Mouse (Mus musculus) forebrain, embryonic 10.5 days (tissue): ENCODE measurements at regions not wholly inside any gene's neighbourhood (a gene's known extent, or its start where the extent isn't known, plus 50 kb on each side); places are given as distances from the start of the nearest gene placed in this dataset.

Experiments used
- DNase-seq: peaks from one replicate; pipeline ENCODE4 v3.0.0-alpha.2; 2017; ENCODE audit warnings: low spot score; ENCODE audit errors: extremely low spot score
- H3K27ac ChIP-seq: fragments of 300-500 bp; sonication (generic); 2 replicates; pipeline ENCODE4 v1.5.1; 2016; ENCODE audit warnings: mild to moderate bottlenecking
- H3K27me3 ChIP-seq: fragments of 300-500 bp; sonication (generic); 2 replicates; pipeline ENCODE4 v1.6.1; 2016; ENCODE audit warnings: mild to moderate bottlenecking; ENCODE audit not compliant: poor library complexity, severe bottlenecking
- H3K36me3 ChIP-seq: fragments of 300-500 bp; sonication (generic); replicated peaks from 2 replicates; pipeline ENCODE4 v1.6.1; 2016; ENCODE audit warnings: mild to moderate bottlenecking, moderate library complexity
- H3K4me1 ChIP-seq: fragments of 300-500 bp; sonication (generic); 2 replicates; pipeline ENCODE4 v1.6.1; 2016
- H3K4me3 ChIP-seq: fragments of 300-500 bp; sonication (generic); 2 replicates; pipeline ENCODE4 v1.5.1; 2016; ENCODE audit warnings: mild to moderate bottlenecking, moderate library complexity
- H3K9me3 ChIP-seq: fragments of 300-500 bp; sonication (generic); 2 replicates; pipeline ENCODE4 v1.6.1; 2016; ENCODE audit warnings: mild to moderate bottlenecking, moderate library complexity
- whole genome bisulfite sequencing: fragments of 180-500 bp; shearing (Covaris S2); methylation state at CpG from one replicate; pipeline ENCODE4 v1.1.7; 2016; 5-methylcytosine and 5-hydroxymethylcytosine counted together

DNA sequence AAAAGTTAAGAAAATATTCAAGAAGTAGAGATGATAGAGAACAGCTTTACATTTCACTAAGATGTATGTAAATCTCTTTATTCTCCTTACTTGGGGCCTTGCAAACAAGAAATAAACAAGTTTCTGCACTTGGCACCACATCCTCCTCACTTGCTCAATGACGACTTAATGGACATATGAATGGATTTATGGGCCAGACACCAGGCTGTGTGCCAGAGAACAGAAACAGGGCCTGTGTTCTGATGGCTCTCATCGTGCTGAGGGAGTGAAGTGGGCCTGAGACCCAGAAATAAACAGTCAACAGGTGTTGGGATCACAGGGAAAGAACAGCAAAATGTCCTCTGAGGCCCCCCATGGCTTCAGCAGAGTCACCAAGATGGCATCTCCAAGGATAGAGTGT lies 201.6 kb downstream of the Plpp3 start:
- Histone ChIP-seq H3K27me3 (no peaks in the 10 kb centered on the region), H3K9me3 (no peaks in the 10 kb centered on the region), H3K4me3 (no peak overlapping the region), H3K4me1 (peaks cover 19% of the 10 kb centered on the region), H3K36me3 (no peaks in the 10 kb centered on the region), H3K27ac (no peak overlapping the region)
- 87% methylated on average over 2 of the region's 2 CpGs for WGBS
- DNase-seq = no peak

- 85% methylated on average over 6 of the region's 6 CpGs for WGBS
- H3K4me1 ChIP-seq = 0 out of 2 replicates have a peak, but pooled peaks cover 3% of the 10 kb centered on the region
- no peak for DNase-seq
These were observed 207.3 kb downstream of the Plpp3 start for GRCm38 (mm10) chr4:105364496-105364895.

DNA sequence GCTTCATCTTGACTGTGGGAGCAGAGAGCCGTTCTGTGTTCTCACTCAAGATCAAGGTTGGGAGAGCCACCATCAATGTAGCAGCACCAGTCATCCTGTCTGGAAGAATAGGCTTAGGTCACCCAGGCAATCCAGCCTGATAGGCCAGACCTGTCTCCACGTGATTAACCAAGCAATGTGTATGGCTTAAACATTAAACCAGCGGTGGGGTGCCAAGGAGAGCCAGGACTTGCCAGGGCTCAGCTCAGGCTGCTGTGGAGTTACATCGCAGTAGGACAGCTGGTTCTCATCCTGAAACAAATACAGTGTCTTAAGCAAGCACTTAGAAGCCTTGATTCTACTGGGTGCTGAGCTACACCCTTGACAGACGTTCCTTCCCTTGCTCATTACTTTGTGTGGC lies 207.9 kb downstream of the Plpp3 start:
- 85% methylated on average over 5 of the region's 5 CpGs for WGBS
- 0 out of 2 replicates have a peak, but pooled peaks cover 3% of the 10 kb centered on the region for H3K4me1 ChIP-seq
- H3K27ac ChIP-seq = no peak overlapping the region
- no peak for DNase-seq
- H3K9me3 ChIP-seq = no peaks in the 10 kb centered on the region
- H3K36me3 ChIP-seq = no peaks in the 10 kb centered on the region
- H3K27me3 ChIP-seq = no peaks in the 10 kb centered on the region
- no peak overlapping the region for H3K4me3 ChIP-seq

More at GRCm38 (mm10) chr4:105364496-105364895, 207.3 kb downstream of the Plpp3 start:
- Histone ChIP-seq H3K36me3 (no peaks in the 10 kb centered on the region), H3K4me3 (no peak overlapping the region), H3K9me3 (no peaks in the 10 kb centered on the region), H3K27ac (no peak overlapping the region), H3K27me3 (no peaks in the 10 kb centered on the region)

- Histone ChIP-seq H3K36me3 (no peaks in the 10 kb centered on the region), H3K9me3 (no peaks in the 10 kb centered on the region), H3K4me1 (peaks cover 19% of the 10 kb centered on the region), H3K27ac (peak overlapping the region; percentile 79), H3K4me3 (no peak overlapping the region), H3K27me3 (no peaks in the 10 kb centered on the region)
- 62% methylated on average over 5 of the region's 5 CpGs for WGBS
- DNase-seq = no peak
These were observed 219.4 kb downstream of the Plpp3 start for GRCm38 (mm10) chr4:105376591-105376990.

DNA sequence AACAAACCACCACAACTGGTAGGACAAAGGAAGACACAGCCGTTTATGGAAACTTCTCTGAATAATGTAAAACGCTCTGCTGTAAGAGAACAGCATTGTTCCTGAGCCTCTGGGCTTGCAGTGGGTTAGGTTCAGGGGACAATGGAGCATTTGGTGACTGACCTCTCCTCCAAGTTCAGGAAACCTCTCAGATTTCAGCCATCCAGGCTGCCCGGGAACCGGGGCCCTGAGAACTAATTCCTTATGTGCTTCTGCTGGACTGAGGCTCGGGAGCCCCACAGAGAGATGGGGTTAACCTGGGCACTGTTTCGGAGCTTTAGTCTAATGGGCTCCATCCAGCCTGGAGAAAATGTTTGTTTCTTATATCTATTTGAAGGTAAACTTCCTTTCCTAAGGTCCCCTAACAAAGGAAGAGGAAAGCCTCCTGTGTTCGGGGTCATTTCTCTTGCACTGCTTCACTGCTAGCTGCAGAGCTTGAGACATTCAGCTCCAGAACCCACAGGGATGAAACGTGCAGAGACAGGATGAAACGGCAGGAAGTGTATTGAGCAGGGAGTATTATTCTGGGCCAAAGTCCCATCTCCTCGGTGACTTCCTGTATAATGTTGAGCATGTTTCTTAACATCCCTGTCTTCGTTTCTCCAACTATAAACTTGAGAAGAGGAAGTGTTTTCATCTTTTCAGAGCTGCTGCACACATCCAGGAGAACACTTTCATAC lies 220.5 kb downstream of the Plpp3 start:
- no peaks in the 10 kb centered on the region for H3K36me3 ChIP-seq
- H3K27me3 ChIP-seq = no peaks in the 10 kb centered on the region
- H3K27ac ChIP-seq = peak overlapping the region; percentile 79
- peak; percentile 25 for DNase-seq
- H3K9me3 ChIP-seq = no peaks in the 10 kb centered on the region
- peaks cover 19% of the 10 kb centered on the region for H3K4me1 ChIP-seq
- 62% methylated on average over 11 of the region's 11 CpGs for WGBS
- H3K4me3 ChIP-seq = no peak overlapping the region

- no peak for DNase-seq
- Histone ChIP-seq H3K27ac (no peak overlapping the region), H3K27me3 (no peaks in the 10 kb centered on the region), H3K4me1 (no peaks in the 10 kb centered on the region), H3K4me3 (no peak overlapping the region), H3K36me3 (no peaks in the 10 kb centered on the region), H3K9me3 (no peaks in the 10 kb centered on the region)
- 62% methylated on average over 3 of the region's 3 CpGs for WGBS
These were observed 227.7 kb downstream of the Plpp3 start for GRCm38 (mm10) chr4:105384826-105385225.

DNA sequence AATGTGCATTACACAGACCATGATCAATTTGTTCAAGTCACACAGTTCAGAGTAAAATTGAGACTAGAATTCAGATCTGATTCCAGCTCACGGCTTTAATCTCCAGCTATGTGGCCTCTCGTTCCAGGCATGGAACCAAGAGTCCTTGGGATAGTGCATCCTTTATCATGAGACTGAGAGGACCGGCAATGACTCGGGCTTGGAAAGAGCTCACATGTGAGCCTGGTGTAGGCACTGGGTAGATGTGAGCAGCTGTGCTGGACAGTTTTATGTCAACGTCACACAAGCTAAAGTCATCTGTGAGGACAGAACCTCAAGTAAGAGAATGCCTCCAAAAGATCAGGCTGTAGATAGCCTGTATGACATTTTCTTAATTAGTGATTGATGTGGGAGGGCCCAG lies 228.3 kb downstream of the Plpp3 start:
- H3K36me3 ChIP-seq = no peaks in the 10 kb centered on the region
- WGBS = 91% methylated on average over 5 of the region's 5 CpGs
- H3K9me3 ChIP-seq = no peaks in the 10 kb centered on the region
- peaks cover 6% of the 10 kb centered on the region for H3K4me1 ChIP-seq
- H3K27ac ChIP-seq = no peak overlapping the region
- no peak overlapping the region for H3K4me3 ChIP-seq
- H3K27me3 ChIP-seq = no peaks in the 10 kb centered on the region
- DNase-seq = no peak

DNA sequence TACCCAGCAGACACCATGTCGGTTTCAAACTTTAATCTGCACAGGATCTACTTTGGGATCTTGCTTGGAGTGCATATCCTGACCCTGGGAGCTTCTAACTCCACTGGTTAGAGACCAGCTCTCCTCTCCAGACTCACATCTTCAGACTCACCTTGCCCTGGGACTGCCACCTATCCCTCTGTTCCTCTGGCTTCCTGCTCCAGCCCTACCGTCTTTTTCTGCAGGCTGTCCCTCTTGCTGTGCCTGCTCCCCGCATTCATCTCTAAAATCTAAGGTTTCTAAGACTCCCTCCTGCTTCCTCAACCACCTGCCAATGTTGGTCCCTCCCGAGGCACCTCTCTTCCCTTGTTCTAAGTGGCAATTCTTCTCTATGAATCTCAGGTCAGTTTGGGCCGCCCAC lies 233.2 kb downstream of the Plpp3 start:
- Histone ChIP-seq H3K4me1 (peaks cover 21% of the 10 kb centered on the region), H3K9me3 (no peaks in the 10 kb centered on the region), H3K36me3 (no peaks in the 10 kb centered on the region), H3K27ac (peak overlapping the region; percentile 3), H3K4me3 (no peak overlapping the region), H3K27me3 (no peaks in the 10 kb centered on the region)
- peak; percentile 36 for DNase-seq
- WGBS = 29% methylated on average over 5 of the region's 5 CpGs

GRCm38 (mm10) chr4:105394366-105394765 lies 237.2 kb downstream of the Plpp3 start:
- Histone ChIP-seq H3K27ac (no peak overlapping the region), H3K36me3 (no peaks in the 10 kb centered on the region), H3K27me3 (no peaks in the 10 kb centered on the region), H3K4me1 (peaks cover 21% of the 10 kb centered on the region), H3K4me3 (no peak overlapping the region), H3K9me3 (no peaks in the 10 kb centered on the region)
- no peak for DNase-seq
- 68% methylated on average over 1 of the region's 1 CpGs for WGBS

DNA sequence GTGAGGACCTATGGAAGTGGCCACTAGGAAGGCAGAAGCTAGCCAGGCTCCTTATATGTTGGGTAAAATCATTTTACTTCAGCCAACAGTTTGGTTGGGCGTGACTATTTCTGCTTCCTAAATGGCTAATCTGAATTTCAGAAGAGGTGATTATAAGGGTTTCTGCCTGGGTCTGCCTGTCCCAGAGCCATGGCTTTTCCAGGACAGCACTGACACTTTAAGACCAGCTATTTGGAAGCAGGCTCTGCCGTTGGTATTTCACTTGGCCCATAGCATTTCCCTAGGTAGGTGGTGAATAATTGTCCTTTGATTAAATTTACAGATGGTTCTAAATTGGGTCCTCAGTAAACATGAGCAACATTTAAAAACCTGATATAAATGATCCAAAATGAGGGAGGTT lies 240.3 kb downstream of the Plpp3 start:
- WGBS = 90% methylated on average over 2 of the region's 2 CpGs
- Histone ChIP-seq H3K36me3 (no peaks in the 10 kb centered on the region), H3K27me3 (no peaks in the 10 kb centered on the region), H3K27ac (no peak overlapping the region), H3K4me3 (no peak overlapping the region), H3K4me1 (no peaks in the 10 kb centered on the region), H3K9me3 (no peaks in the 10 kb centered on the region)
- no peak for DNase-seq

- Histone ChIP-seq H3K9me3 (no peaks in the 10 kb centered on the region), H3K4me1 (peaks cover 9% of the 10 kb centered on the region; the same call in 1 of the 2 replicates), H3K27ac (no peak overlapping the region), H3K27me3 (no peaks in the 10 kb centered on the region), H3K4me3 (no peak overlapping the region), H3K36me3 (no peaks in the 10 kb centered on the region)
- DNase-seq = no peak
- WGBS = 74% methylated on average over 3 of the region's 3 CpGs
These were observed 244.9 kb downstream of the Plpp3 start for GRCm38 (mm10) chr4:105402021-105402420.

DNA sequence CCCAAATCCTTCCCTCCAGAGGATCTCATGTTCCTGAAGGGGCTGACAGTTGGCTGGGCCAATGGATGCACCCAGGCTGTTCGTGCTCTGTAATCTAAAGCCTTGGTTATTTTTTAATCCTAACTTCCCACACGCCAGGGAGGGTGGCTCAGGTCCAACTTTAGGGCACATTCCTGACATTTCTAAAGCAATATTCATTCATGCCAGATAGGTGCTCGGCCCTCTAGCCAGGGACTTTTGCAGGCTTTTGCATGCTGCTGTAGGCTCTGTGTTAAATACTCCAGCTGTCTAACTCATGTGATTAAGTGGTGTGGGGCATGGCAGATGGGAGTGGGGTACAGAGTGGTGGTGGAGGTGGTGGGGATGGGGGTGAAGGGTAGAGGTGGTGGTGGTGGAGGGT lies 246.0 kb downstream of the Plpp3 start:
- 74% methylated on average over 3 of the region's 3 CpGs for WGBS
- no peak overlapping the region for H3K4me3 ChIP-seq
- H3K27me3 ChIP-seq = no peaks in the 10 kb centered on the region
- no peaks in the 10 kb centered on the region for H3K36me3 ChIP-seq
- H3K4me1 ChIP-seq = peaks cover 17% of the 10 kb centered on the region; the same call in 1 of the 2 replicates
- no peak overlapping the region for H3K27ac ChIP-seq
- no peak for DNase-seq
- H3K9me3 ChIP-seq = no peaks in the 10 kb centered on the region

- no peaks in the 10 kb centered on the region for H3K27me3 ChIP-seq
- H3K27ac ChIP-seq = no peak overlapping the region
- H3K4me1 ChIP-seq = peaks cover 17% of the 10 kb centered on the region; the same call in 1 of the 2 replicates
- no peak for DNase-seq
- H3K9me3 ChIP-seq = no peaks in the 10 kb centered on the region
- 91% methylated on average over 6 of the region's 6 CpGs for WGBS
- H3K36me3 ChIP-seq = no peaks in the 10 kb centered on the region
- H3K4me3 ChIP-seq = no peak overlapping the region
These were observed 246.5 kb downstream of the Plpp3 start for GRCm38 (mm10) chr4:105403686-105404085.
